Mouse (Mus musculus): ENCODE data around the gene Acsbg1.
"Not testable (repeated sequence)": the region's sequence is repeated elsewhere in the genome, so short reads cannot be mapped to it uniquely, and the experiment has no call there.

Acsbg1 gene

DNA sequence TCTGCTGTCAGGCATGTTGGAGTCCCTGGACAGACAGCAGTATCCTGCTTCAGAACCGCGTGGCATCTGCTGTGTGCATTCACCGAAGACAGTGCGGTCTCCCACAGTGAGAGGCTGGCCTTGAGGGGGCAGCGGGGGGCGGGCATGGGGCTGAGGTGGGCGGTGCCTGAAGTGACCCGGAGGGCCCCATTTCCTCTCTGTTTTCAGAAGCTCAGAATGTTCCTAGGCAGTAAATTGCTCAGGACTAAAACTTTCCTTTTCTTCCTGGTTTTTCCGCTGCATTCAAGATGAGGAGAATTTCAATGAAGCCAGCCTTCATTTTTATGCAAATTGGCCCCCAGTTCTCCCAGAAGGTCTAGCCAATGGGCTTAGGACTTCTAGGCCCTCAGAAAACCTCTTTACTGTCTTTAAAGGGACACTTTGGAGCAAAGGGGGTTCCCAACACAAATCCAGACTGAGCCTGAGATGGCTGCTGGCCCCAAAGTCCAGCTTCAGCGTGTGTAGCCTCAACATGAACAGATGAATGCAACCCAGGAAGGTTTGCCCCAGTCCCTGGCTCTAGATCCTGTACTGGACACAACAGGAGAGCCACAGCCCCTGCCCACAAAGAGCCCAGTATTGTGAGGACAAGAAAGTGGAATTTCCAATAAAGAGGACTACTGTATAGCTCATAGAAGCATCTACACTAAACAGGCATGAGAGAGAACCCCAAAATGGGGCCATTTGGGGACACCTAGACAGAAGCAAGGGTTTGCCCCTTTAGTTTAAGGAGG, at the start of gene Acsbg1:
Gene Acsbg1 (minus strand): TSS at position 266 of the 773 bp plus-strand sequence.
- POLR2A ChIA-PET = interaction anchor here in 1 of 4 experiments (1.1 kb wide), 1 partner anchor 63 kb away, joined by 3 read pairs; no protein-coding TSS in a partner anchor

DNA sequence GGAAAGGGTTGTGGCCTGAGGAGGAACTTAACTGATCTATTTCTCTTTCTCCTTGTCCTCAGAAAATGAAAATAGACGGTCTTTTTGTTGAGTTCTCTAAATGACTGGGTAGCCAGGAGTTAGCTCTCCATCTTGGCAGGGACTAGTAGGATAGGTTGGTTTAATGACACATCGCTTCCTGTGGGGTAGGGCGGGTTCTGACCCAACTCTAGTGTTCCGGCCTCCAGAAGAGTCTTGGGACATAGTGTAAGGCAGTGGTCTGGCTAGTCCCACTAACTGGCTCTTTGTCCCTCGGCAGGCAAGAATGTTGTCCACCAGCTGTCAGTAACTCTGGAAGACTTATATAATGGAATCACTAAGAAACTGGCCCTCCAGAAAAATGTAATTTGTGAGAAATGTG, 46.4 kb upstream of the Acsbg1 start:
- POLR2A ChIA-PET = interaction anchor here in 1 of 4 experiments (1.0 to 1.2 kb wide), 2 partner anchors 14 to 22 kb away, joined by 3 read pairs; no protein-coding TSS in a partner anchor

More for the DNA sequence above, at the start of gene Acsbg1:
- CTCF ChIA-PET = no interaction called here

GRCm38 (mm10) chr9:54707288-54707999, 45.8 kb upstream of the Acsbg1 start:
- POLR2A ChIA-PET = interaction anchor here in 1 of 4 experiments (1.0 to 1.3 kb wide), 3 partner anchors 15 to 26 kb away, joined by 3 to 7 read pairs (median 3); partner anchors contain the start of gene Wdr61
- CTCF ChIA-PET = no interaction called here

More for the DNA sequence above, 46.4 kb upstream of the Acsbg1 start:
- CTCF ChIA-PET = interaction anchor here in 1 of 4 experiments (1.1 kb wide), 1 partner anchor 27 kb away, joined by 4 read pairs; no protein-coding TSS in a partner anchor

DNA sequence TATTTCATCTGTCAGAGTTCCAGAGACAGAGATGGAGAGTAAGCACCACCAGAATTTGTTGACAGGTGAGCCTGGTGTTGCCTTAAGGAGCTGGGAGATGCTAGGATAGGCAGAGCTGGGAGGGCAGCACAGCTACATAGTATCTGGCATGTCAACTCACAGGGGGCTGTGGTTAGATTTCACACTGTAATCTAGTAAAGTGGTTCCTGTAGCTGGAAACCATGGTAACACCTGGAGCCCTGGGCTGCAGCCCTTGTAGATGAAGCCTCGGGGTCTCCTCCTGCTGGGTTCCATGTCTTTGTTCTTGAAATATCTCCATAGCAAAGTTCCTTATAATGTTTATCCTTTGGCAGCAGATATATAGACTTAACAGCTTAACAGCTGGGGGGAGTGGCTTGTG, 43.9 kb upstream of the Acsbg1 start:
- CTCF ChIA-PET = no interaction called here

GRCm38 (mm10) chr9:54704361-54704760, 42.7 kb upstream of the Acsbg1 start:
- ChIA-PET CTCF (interaction anchor here in 1 of 4 experiments (0.7 kb wide), 1 partner anchor 27 kb away, joined by 4 read pairs; no protein-coding TSS in a partner anchor), POLR2A (interaction anchor here in 1 of 4 experiments (1.1 kb wide), 1 partner anchor 9 kb away, joined by 3 read pairs; no protein-coding TSS in a partner anchor)

More for the DNA sequence above, 43.9 kb upstream of the Acsbg1 start:
- POLR2A ChIA-PET = no interaction called here

DNA sequence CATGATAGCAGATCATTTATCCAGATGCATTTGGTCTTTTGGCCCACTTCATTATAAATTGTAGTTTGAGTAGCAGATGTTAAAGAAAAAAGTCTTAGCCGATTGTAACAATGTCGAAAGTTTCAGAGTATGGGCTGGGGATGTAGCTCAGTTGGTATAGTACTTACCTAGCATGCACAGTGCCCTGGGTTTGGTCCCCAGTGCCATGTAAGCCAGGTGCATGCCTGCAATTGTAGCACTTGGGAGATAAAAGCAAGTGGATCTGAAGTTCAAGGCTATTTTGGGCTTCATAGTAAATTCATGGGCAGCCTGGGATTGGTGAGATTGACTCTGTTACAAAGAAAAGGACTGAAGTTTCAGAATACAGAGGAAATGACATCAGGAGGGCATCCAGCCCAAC, 40.9 kb upstream of the Acsbg1 start:
- CTCF ChIA-PET = interaction anchor here in 1 of 4 experiments (2.4 kb wide), 1 partner anchor 25 kb away, joined by 6 read pairs; no protein-coding TSS in a partner anchor
- POLR2A ChIA-PET = no interaction called here

- ChIA-PET CTCF (interaction anchor here in 1 of 4 experiments (0.6 kb wide), 1 partner anchor 122 kb away, joined by 5 read pairs; no protein-coding TSS in a partner anchor), POLR2A (no interaction called here)
These were observed 39.1 kb upstream of the Acsbg1 start for GRCm38 (mm10) chr9:54700746-54701145.

DNA sequence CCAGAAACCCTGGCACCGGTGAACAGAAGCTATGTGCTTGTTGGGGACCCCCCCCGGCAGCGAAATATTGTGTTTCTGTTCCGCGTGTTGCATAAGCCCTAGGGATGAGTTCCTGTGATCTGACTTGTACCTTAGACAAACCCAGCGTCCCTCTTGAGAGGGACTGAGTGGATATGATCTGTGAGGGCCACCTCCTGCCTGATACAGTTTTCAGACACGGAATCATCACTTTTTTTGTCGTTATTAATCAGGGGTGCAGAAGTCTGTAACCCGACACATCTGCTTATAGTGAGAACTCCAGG, 38.5 kb upstream of the Acsbg1 start:
- POLR2A ChIA-PET = interaction anchor here in 3 of 4 experiments (0.6 to 2.0 kb wide), 7 partner anchors 10 to 360 kb away, joined by 3 to 6 read pairs (median 4); partner anchors contain the start of genes Ireb2 (in 1 of the 3) and Wdr61 (in 1 of the 3)
- CTCF ChIA-PET = interaction anchor here in 1 of 4 experiments (0.7 kb wide), 1 partner anchor 23 kb away, joined by 3 read pairs; no protein-coding TSS in a partner anchor

GRCm38 (mm10) chr9:54699345-54700173, 37.9 kb upstream of the Acsbg1 start:
- ChIA-PET POLR2A (interaction anchor here in 3 of 4 experiments (0.6 to 2.0 kb wide), 10 partner anchors 10 to 360 kb away, joined by 3 to 6 read pairs (median 3); partner anchors contain the start of genes Ireb2 (in 1 of the 3) and Wdr61 (in 1 of the 3)), CTCF (interaction anchor here in 1 of 4 experiments (0.7 kb wide), 1 partner anchor 23 kb away, joined by 3 read pairs; no protein-coding TSS in a partner anchor)

DNA sequence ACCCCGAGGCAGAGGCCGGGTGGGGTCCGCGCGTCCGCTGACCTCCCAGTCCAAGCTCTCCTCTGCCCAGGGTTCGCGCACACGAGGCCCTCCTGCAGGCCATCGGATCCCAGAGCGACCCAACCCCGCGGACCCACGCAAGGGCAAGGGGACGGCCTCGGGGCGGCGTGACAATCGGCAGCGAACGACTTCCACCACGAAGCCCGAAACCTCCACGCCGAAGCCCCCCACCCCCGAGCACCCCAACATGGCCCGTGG, 37.3 kb upstream of the Acsbg1 start:
- ChIA-PET POLR2A (interaction anchor here in 3 of 4 experiments (0.5 to 2.0 kb wide), 9 partner anchors 11 to 446 kb away, joined by 3 to 7 read pairs (median 3); partner anchors contain the start of gene Ireb2 (in 1 of the 3)), CTCF (interaction anchor here in 2 of 4 experiments (0.7 to 1.4 kb wide), 2 partner anchors 22 to 141 kb away, joined by 3 to 4 read pairs; no protein-coding TSS in a partner anchor)

DNA sequence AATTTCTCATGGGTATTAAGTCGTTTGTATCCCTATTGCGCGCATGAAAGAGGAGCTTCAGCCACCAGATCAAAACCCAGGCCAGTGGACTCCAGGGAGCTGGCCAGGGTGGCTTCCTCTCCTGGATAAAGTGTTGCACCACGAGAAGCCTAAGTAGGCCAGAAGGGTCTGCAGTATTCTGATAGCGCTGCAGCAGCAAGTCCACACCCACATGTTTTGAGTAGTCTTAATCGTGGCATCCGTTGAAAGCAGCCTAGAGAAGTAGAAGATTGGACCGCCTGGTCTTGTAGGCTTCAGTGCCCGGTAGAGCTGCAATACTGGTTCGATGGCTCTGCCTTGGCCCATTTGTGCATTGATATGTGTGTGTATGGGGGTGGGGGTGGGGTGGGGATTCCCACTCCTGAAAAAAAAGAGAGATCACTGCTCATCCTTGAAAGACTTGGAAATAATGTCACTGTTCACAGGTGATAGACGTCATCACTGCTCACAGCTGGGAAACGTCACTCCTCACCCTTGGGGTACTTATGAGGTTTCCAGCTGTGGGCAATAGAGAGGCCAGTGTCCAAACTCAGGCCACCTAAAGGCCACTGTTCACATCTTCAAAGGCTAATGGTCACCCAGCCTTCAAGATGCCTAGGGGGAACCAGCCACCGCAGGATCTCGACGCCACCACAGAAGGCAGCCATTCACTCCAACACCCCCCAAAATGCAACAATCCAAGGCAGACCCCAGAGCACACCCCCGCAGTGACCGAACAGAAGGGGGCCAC, 36.8 kb upstream of the Acsbg1 start, which contains the start of gene Dnaja4:
Gene Dnaja4 (plus strand): TSS at position 556 of the 769 bp plus-strand sequence.
- CTCF ChIA-PET = interaction anchor here in 3 of 4 experiments (0.6 to 1.4 kb wide), 5 partner anchors 13 to 693 kb away, joined by 3 to 5 read pairs (median 4); no protein-coding TSS in a partner anchor
- POLR2A ChIA-PET = interaction anchor here in 3 of 4 experiments (0.5 to 2.0 kb wide), 7 partner anchors 12 to 446 kb away, joined by 3 to 7 read pairs (median 3); partner anchors contain the start of gene Ireb2 (in 1 of the 3)

GRCm38 (mm10) chr9:54691241-54691805, 29.7 kb upstream of the Acsbg1 start:
- CTCF ChIA-PET = interaction anchor here in 1 of 4 experiments (1.8 kb wide), 1 partner anchor 14 kb away, joined by 5 read pairs; no protein-coding TSS in a partner anchor
- POLR2A ChIA-PET = not testable (repeated sequence)

DNA sequence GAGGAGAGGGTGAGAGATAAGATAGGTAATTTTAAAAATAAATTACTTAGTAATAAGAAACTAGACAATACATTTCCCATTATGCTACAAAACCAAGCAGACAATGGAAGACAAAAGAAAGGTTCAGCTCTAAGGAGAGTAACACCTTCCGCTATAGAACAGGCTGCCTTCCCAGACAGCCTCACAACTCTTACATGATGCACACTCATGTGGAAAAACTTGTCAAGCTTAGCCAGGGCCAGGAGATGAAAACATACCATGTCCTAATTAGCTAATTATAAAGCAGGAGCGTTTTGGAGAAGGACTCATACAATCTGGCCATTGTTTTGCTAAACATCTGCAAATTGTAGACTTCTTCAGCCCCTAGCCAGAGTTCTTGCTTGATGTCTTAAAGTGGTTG, 29.0 kb upstream of the Acsbg1 start:
- CTCF ChIA-PET = interaction anchor here in 1 of 4 experiments (1.8 kb wide), 1 partner anchor 14 kb away, joined by 5 read pairs; no protein-coding TSS in a partner anchor
- POLR2A ChIA-PET = not testable (repeated sequence)

- POLR2A ChIA-PET = no interaction called here
- CTCF ChIA-PET = interaction anchor here in 1 of 4 experiments (1.2 kb wide), 1 partner anchor 13 kb away, joined by 3 read pairs; no protein-coding TSS in a partner anchor
These were observed 27.8 kb upstream of the Acsbg1 start for GRCm38 (mm10) chr9:54689446-54689845.

- ChIA-PET CTCF (interaction anchor here in 3 of 4 experiments (0.5 to 2.6 kb wide), 4 partner anchors 10 to 11 kb away, joined by 3 to 9 read pairs (median 7); no protein-coding TSS in a partner anchor), POLR2A (interaction anchor here in 2 of 4 experiments (0.7 to 1.3 kb wide), 4 partner anchors 10 to 151 kb away, joined by 3 read pairs; no protein-coding TSS in a partner anchor)
These were observed 25.9 kb upstream of the Acsbg1 start for GRCm38 (mm10) chr9:54687246-54688236.

All from embryonic stem cell, embryonic (primary cell).